Comparison of ENCODE assay signal across 12 mouse cellular contexts in the genomic region with DNA sequence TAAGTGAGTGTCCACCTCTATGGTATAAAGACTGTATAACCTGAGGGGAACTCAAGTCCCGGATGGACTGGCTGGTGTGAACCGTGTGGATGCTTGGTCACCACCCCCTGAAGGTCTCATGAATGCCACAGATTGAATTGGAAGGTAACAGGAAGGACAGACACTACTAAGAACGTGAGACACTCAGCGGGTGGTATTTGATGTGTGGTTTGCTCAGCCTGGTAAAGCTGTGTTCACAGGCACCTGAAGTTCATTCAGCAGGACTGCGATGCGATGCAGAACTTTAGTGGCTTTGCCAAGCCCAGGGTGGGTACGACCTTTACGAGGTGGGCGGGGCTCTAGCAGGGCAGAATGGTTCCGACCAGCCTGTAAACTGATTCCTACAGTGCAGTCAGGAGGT.
"Had no signal": no experiment of that assay in that cellular context is flagged by ENCODE, and none has a peak within 500 bp of the region (broad histone marks: within the 10 kb centered on the region; RNA-seq: fewer than 3 reads in every experiment).

No protein-coding gene starts in this region.

- H3K9ac ChIP-seq: liver, embryonic 15.5 days; neural tube, embryonic 15.5 days had no signal

- H3K4me3 ChIP-seq: liver, embryonic 15.5 days; neural tube, embryonic 15.5 days had no signal

- H3K9me3 ChIP-seq: liver, embryonic 15.5 days; neural tube, embryonic 15.5 days had no signal

- H3K27ac ChIP-seq: liver, embryonic 15.5 days; neural tube, embryonic 15.5 days had no signal

- H3K4me2 ChIP-seq: liver, embryonic 11.5 days; liver, embryonic 15.5 days; neural tube, embryonic 15.5 days had no signal

- H3K27me3 ChIP-seq: liver, embryonic 15.5 days; neural tube, embryonic 15.5 days had no signal

- DNase-seq: kidney, adult 18-20 months; kidney, postnatal 14 days; layer of hippocampus, adult 9-11 months; layer of hippocampus, postnatal 36 days; lung, adult 2 months; midbrain, embryonic 14.5 days; right cerebral cortex, adult 18-20 months; right cerebral cortex, postnatal 25 days; thymus, postnatal 25 days had no signal
